Mouse (Mus musculus) megakaryocyte, embryonic 14.5 days (primary cell): ENCODE measurements at regions not wholly inside any gene's neighbourhood (a gene's known extent, or its start where the extent isn't known, plus 50 kb on each side); places are given as distances from the start of the nearest gene placed in this dataset.

ENCODE experiments used
- FLI1 ChIP-seq: IDR thresholded peaks from 2 replicates; pipeline ENCODE4 v1.6.1; 2012; ENCODE audit warnings: low read length, inconsistent platforms, mixed read lengths
- GATA1 ChIP-seq: IDR thresholded peaks from 3 replicates; pipeline ENCODE4 v1.6.1; 2012; ENCODE audit warnings: mixed read lengths, low read length, inconsistent platforms, borderline replicate concordance

DNA sequence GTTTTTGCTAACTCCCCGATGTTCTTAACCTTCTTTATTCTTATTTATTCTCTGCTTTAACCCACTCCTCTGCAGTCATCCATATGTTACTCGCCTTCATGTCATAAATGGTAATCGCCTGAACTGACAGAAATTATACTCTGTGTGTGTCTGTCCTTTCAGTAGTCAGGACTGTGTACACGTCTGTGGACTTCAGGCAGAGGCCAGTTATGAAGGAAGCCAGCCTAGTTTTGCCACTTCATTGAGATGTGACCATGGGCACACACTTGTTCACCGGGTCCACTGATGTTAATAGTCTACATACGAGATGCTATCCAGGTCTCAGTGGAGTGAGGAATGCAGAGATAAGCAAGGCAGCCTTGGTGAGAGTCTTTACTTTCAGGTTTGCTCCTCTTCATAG lies 143.0 kb downstream of the Bcl11b start:
- TF ChIP-seq GATA1 (no peak), FLI1 (no peak)
